Mouse (Mus musculus) embryonic facial prominence, embryonic 14.5 days (tissue): ENCODE data around the gene Slc22a6. TPM values are rescaled to one million over a fixed set of nuclear protein-coding genes. Genes with fewer than 3 reads are reported as not detected.

Experiments
- ATAC-seq: fragments of 200-750 bp; cut with Nextera tagmentation; 2 replicates; pipeline ENCODE4 v1.8.0; 2017; ENCODE audit warnings: low read depth, moderate number of reproducible peaks, moderate TSS enrichment
- DNase-seq: peaks from one replicate; pipeline ENCODE4 v3.0.0-alpha.2; 2015; ENCODE audit warnings: low spot score
- H3K27ac ChIP-seq: fragments of 300-500 bp; sonication (generic); replicated peaks from 2 replicates; pipeline ENCODE4 v1.5.1; 2014; ENCODE audit warnings: low read depth, mild to moderate bottlenecking, low read length, moderate library complexity
- H3K27me3 ChIP-seq: fragments of 300-500 bp; sonication (generic); replicated peaks from 2 replicates; pipeline ENCODE4 v1.6.1; 2014; ENCODE audit warnings: low read length; ENCODE audit not compliant: control insufficient read depth, insufficient read depth
- H3K36me3 ChIP-seq: fragments of 300-500 bp; sonication (generic); 2 replicates; pipeline ENCODE4 v1.6.1; 2014; ENCODE audit warnings: low read length, mixed read lengths; ENCODE audit not compliant: control insufficient read depth, insufficient read depth
- H3K4me1 ChIP-seq: fragments of 300-500 bp; sonication (generic); 2 replicates; pipeline ENCODE4 v1.6.1; 2014; ENCODE audit warnings: antibody characterized with exemption, low read length; ENCODE audit not compliant: control insufficient read depth, insufficient read depth
- H3K4me2 ChIP-seq: fragments of 300-500 bp; sonication (generic); 2 replicates; pipeline ENCODE4 v1.6.1; 2014; ENCODE audit warnings: low read depth, mild to moderate bottlenecking, low read length, moderate library complexity, mixed read lengths
- H3K4me3 ChIP-seq: fragments of 300-500 bp; sonication (generic); 2 replicates; pipeline ENCODE4 v1.5.1; 2014; ENCODE audit warnings: low read depth, mild to moderate bottlenecking, low read length
- H3K9ac ChIP-seq: fragments of 300-500 bp; sonication (generic); 2 replicates; pipeline ENCODE4 v1.6.1; 2014; ENCODE audit warnings: low read depth, mild to moderate bottlenecking, low read length, moderate library complexity, mixed read lengths
- H3K9me3 ChIP-seq: fragments of 300-500 bp; sonication (generic); 2 replicates; pipeline ENCODE4 v1.6.1; 2016; ENCODE audit warnings: low read length; ENCODE audit not compliant: control insufficient read depth
- WGBS: fragments of 180-500 bp; shearing (Covaris S2); extraction: QIAGEN DNeasy Blood & Tissue Kit; methylation state at CpG from one replicate; pipeline ENCODE4 v1.1.7; 2014; 5-methylcytosine and 5-hydroxymethylcytosine counted together
- polyA plus RNA-seq: library from polyadenylated mRNA; unstranded; fragments of >200 nt; fragmentation: Nextera tagmentation; extraction: Ambion mirVana; gene quantifications from 2 replicates; pipeline ENCODE4 v1.2.1, GENCODE M21; 2014

Gene Slc22a6
- polyA plus RNA-seq, 1 experiment from 2014 or later: 0.67 TPM

- ATAC-seq (no peak), DNase-seq (no peak)
- Histone ChIP-seq H3K9me3 (no peaks in the 10 kb centered on the region), H3K27me3 (no peaks in the 10 kb centered on the region), H3K9ac (no peak overlapping the region), H3K4me2 (no peak overlapping the region), H3K4me3 (no peak overlapping the region), H3K36me3 (no peaks in the 10 kb centered on the region), H3K4me1 (peaks cover 3% of the 10 kb centered on the region; the same call in 1 of the 2 replicates), H3K27ac (no peak overlapping the region)
- WGBS: 46% methylated on average over 4 of the region's 4 CpGs
Observed at GRCm38 (mm10) chr19:8616314-8616713, 1.5 kb upstream of the Slc22a6 start.

DNA sequence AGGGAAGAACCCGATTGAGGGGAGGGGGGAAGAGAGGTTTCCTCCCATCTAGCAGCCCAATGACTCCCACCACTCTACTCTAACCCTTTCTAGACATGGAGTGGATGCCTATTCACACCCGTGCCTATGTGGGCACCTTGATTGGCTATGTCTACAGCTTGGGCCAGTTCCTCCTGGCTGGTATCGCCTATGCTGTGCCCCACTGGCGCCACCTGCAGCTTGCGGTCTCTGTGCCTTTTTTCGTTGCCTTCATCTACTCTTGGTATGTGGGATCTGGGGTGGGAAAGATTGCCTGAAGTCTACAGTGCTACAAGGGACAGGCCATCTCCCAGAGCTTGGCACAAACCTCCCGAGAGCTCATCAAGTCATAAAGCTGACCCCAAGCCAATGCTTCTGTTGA lies 3.3 kb downstream of the Slc22a6 start:
- H3K4me3 ChIP-seq: no peak overlapping the region
- H3K4me1 ChIP-seq: no peaks in the 10 kb centered on the region
- no peaks in the 10 kb centered on the region for H3K9me3 ChIP-seq
- DNase-seq (no peak), ATAC-seq (no peak)
- no peak overlapping the region for H3K4me2 ChIP-seq
- H3K27me3 ChIP-seq: no peaks in the 10 kb centered on the region
- no peaks in the 10 kb centered on the region for H3K36me3 ChIP-seq
- no peak overlapping the region for H3K27ac ChIP-seq
- 91% methylated on average over 7 of the region's 7 CpGs for WGBS
- H3K9ac ChIP-seq: no peak overlapping the region

- 43% methylated on average over 2 of the region's 2 CpGs for WGBS
- DNase-seq (no peak), ATAC-seq (no peak)
- no peak overlapping the region for H3K9ac ChIP-seq
- no peaks in the 10 kb centered on the region for H3K4me1 ChIP-seq
- H3K27me3 ChIP-seq: no peaks in the 10 kb centered on the region
- no peaks in the 10 kb centered on the region for H3K36me3 ChIP-seq
- no peak overlapping the region for H3K4me3 ChIP-seq
- no peaks in the 10 kb centered on the region for H3K9me3 ChIP-seq
- H3K27ac ChIP-seq: no peak overlapping the region
- H3K4me2 ChIP-seq: no peak overlapping the region
Observed at GRCm38 (mm10) chr19:8630249-8630648, 12.4 kb downstream of the Slc22a6 start.

- no peaks in the 10 kb centered on the region for H3K27me3 ChIP-seq
- ATAC-seq (no peak), DNase-seq (no peak)
- no peak overlapping the region for H3K27ac ChIP-seq
- no peak overlapping the region for H3K4me3 ChIP-seq
- H3K9me3 ChIP-seq: no peaks in the 10 kb centered on the region
- no peaks in the 10 kb centered on the region for H3K36me3 ChIP-seq
- no peak overlapping the region for H3K4me2 ChIP-seq
- 74% methylated on average over 6 of the region's 6 CpGs for WGBS
- H3K4me1 ChIP-seq: no peaks in the 10 kb centered on the region
- H3K9ac ChIP-seq: no peak overlapping the region
Observed at GRCm38 (mm10) chr19:8630826-8631225, 13.0 kb downstream of the Slc22a6 start.

- WGBS: 80% methylated on average over 1 of the region's 1 CpGs
- no peak overlapping the region for H3K4me2 ChIP-seq
- ATAC-seq (no peak), DNase-seq (no peak)
- H3K9ac ChIP-seq: no peak overlapping the region
- H3K4me1 ChIP-seq: no peaks in the 10 kb centered on the region
- H3K27me3 ChIP-seq: no peaks in the 10 kb centered on the region
- no peak overlapping the region for H3K27ac ChIP-seq
- H3K4me3 ChIP-seq: no peak overlapping the region
- H3K9me3 ChIP-seq: no peaks in the 10 kb centered on the region
- H3K36me3 ChIP-seq: no peaks in the 10 kb centered on the region
Observed at GRCm38 (mm10) chr19:8632029-8632428, 14.2 kb downstream of the Slc22a6 start.

GRCm38 (mm10) chr19:8642086-8642485 lies 24.2 kb downstream of the Slc22a6 start:
- Histone ChIP-seq H3K9ac (no peak overlapping the region), H3K9me3 (no peaks in the 10 kb centered on the region), H3K4me1 (peaks cover 6% of the 10 kb centered on the region; the same call in 1 of the 2 replicates), H3K27ac (no peak overlapping the region), H3K36me3 (no peaks in the 10 kb centered on the region), H3K4me2 (no peak overlapping the region), H3K27me3 (no peaks in the 10 kb centered on the region), H3K4me3 (no peak overlapping the region)
- ATAC-seq (no peak), DNase-seq (no peak)
- WGBS: 33% methylated on average over 5 of the region's 5 CpGs

- DNase-seq: no peak
- no peaks in the 10 kb centered on the region for H3K27me3 ChIP-seq
- peaks cover 6% of the 10 kb centered on the region; the same call in 1 of the 2 replicates for H3K4me1 ChIP-seq
- no peak overlapping the region for H3K4me3 ChIP-seq
- no peak overlapping the region for H3K27ac ChIP-seq
- no peak for ATAC-seq
- H3K9me3 ChIP-seq: no peaks in the 10 kb centered on the region
- H3K9ac ChIP-seq: no peak overlapping the region
- no peaks in the 10 kb centered on the region for H3K36me3 ChIP-seq
- no peak overlapping the region for H3K4me2 ChIP-seq
- 64% methylated on average over 2 of the region's 2 CpGs for WGBS
Observed at GRCm38 (mm10) chr19:8646393-8646792, 28.6 kb downstream of the Slc22a6 start.

DNA sequence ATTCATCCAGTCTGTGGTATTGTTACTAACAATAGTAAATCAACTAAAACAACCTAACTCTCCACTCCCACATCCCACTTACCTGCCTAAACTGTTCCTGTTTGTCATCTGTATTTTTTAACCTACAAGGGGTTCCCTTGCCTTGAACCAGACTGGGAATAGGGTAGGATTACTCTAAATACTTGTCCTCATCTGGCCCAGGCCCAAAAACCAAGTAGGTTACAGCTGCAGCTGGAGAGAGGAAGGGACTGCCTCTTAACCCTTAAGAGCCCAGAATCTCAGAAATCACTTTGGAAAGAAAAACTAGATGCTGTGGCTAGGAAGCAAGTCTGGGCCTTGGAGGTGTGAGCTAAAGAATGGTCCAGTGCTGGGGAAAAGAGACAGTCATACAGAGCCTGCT lies 38.0 kb downstream of the Slc22a6 start:
- Histone ChIP-seq H3K4me2 (no peak overlapping the region), H3K27ac (no peak overlapping the region), H3K9ac (no peak overlapping the region), H3K36me3 (no peaks in the 10 kb centered on the region), H3K27me3 (no peaks in the 10 kb centered on the region), H3K4me3 (no peak overlapping the region), H3K9me3 (no peaks in the 10 kb centered on the region), H3K4me1 (0 out of 2 replicates have a peak, but pooled peaks cover 4% of the 10 kb centered on the region)
- DNase-seq: no peak
- no peak for ATAC-seq

DNA sequence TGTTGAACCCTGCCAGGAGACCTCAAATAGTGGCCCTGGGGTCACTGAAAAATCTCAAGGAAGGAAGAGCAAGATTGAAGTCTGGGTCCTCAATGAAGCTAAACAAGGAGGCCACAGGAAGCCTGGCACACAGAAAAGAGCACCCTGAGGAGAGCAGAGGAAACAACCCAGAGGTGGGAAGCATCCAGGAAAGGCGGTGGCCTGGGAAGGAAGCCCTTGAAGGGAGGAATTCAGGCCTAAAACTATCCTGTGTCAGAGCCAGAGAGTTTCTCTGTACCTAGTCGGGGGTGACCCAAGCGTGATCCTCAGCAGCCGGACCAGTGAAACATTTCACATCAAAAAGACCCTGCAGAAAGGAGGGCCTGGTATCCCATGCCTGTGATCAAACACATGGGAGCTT lies 38.5 kb downstream of the Slc22a6 start:
- WGBS: 76% methylated on average over 4 of the region's 4 CpGs
- no peak for DNase-seq
- Histone ChIP-seq H3K4me1 (0 out of 2 replicates have a peak, but pooled peaks cover 4% of the 10 kb centered on the region), H3K27ac (no peak overlapping the region), H3K27me3 (no peaks in the 10 kb centered on the region), H3K9ac (no peak overlapping the region), H3K4me2 (no peak overlapping the region), H3K4me3 (no peak overlapping the region), H3K9me3 (no peaks in the 10 kb centered on the region), H3K36me3 (no peaks in the 10 kb centered on the region)
- ATAC-seq: no peak
